Mouse (Mus musculus) spleen, adult 2 months (tissue): ENCODE results near the gene Irx4.

Experiments
- CTCF ChIP-seq: fragments of 200-500 bp; IDR thresholded peaks from 2 replicates; pipeline ENCODE4 v1.5.1; 2011; ENCODE audit warnings: mild to moderate bottlenecking, inconsistent platforms; ENCODE audit not compliant: insufficient read depth, insufficient read length, insufficient replicate concordance; ENCODE audit errors: extremely low read depth
- POLR2A ChIP-seq: fragments of 200-500 bp; IDR thresholded peaks from 2 replicates; pipeline ENCODE4 v1.6.1; 2011; ENCODE audit warnings: low read depth, low read length, inconsistent platforms

DNA sequence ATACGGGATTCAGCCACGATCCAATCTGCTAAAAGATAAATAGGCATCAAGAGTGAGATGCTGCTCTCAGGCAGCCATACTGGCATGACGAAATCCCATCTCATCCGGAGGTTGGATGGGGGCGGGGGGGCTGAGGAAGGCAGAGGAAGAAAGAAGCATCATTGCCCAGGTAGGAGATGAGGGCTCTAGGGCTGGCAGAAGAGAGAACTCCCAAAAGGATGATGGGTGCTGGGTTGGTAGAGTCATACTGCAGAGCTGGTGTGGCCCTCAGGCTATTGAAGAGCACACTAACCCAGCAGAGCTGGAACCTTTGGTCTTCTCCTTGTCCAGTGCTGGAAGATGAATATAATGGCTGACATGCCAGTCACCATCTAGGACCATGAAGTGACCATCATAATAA is 17.7 kb upstream of the Irx4 start:
- TF ChIP-seq CTCF (no peak), POLR2A (no peak)
